Mouse (Mus musculus) heart, adult 2 months (tissue): ENCODE results near the gene Sympk. TPM values are rescaled to one million over a fixed set of nuclear protein-coding genes. Genes with fewer than 3 reads are reported as not detected.

Experiments
- DNase-seq, 2 experiments: peaks; one replicate each; pipeline ENCODE4 v3.0.0; 2021
- H3K27ac ChIP-seq: fragments of 200-600 bp; 2 replicates; pipeline ENCODE4 v1.8.1; 2022
- H3K27me3 ChIP-seq: fragments of 200-500 bp; 2 replicates; pipeline ENCODE4 v1.6.1; 2012; ENCODE audit warnings: mild to moderate bottlenecking, low read length, inconsistent platforms, mixed read lengths; ENCODE audit not compliant: control insufficient read depth, insufficient read depth
- H3K36me3 ChIP-seq: fragments of 200-500 bp; 2 replicates; pipeline ENCODE4 v1.6.1; 2012; ENCODE audit warnings: low read length, inconsistent platforms; ENCODE audit not compliant: control insufficient read depth, insufficient read depth
- H3K4me1 ChIP-seq: fragments of 200-500 bp; 2 replicates; pipeline ENCODE4 v1.6.1; 2011; ENCODE audit warnings: low read length; ENCODE audit not compliant: control insufficient read depth, insufficient read depth
- H3K4me3 ChIP-seq: fragments of 200-600 bp; 2 replicates; pipeline ENCODE4 v1.8.1; 2022
- H3K79me2 ChIP-seq: fragments of 200-500 bp; replicated peaks from 2 replicates; pipeline ENCODE4 v1.6.1; 2012; ENCODE audit warnings: mild to moderate bottlenecking, inconsistent platforms, low read length, moderate library complexity, mixed read lengths; ENCODE audit not compliant: control insufficient read depth, insufficient read depth
- H3K9ac ChIP-seq: fragments of 200-500 bp; 2 replicates; pipeline ENCODE4 v1.6.1; 2012; ENCODE audit warnings: low read depth, mild to moderate bottlenecking, control low read depth, inconsistent platforms, low read length, mixed read lengths
- CTCF ChIP-seq: fragments of 200-600 bp; IDR thresholded peaks from 2 replicates; pipeline ENCODE4 v1.8.1; 2022; ENCODE audit warnings: antibody characterized with exemption, mild to moderate bottlenecking, moderate library complexity
- EP300 ChIP-seq: fragments of 200-500 bp; IDR thresholded peaks from 2 replicates; pipeline ENCODE4 v1.6.1; 2011; ENCODE audit warnings: low read depth, low read length, control low read depth; ENCODE audit not compliant: insufficient read depth
- POLR2A ChIP-seq: fragments of 200-500 bp; IDR thresholded peaks from 2 replicates; pipeline ENCODE4 v1.6.1; 2011; ENCODE audit warnings: mild to moderate bottlenecking, low read depth, low read length, control low read depth; ENCODE audit not compliant: insufficient read depth
- WGBS: fragments of 180-500 bp; shearing (Covaris S2); methylation state at CpG from one replicate; pipeline ENCODE4 v1.1.7; 2018; 5-methylcytosine and 5-hydroxymethylcytosine counted together
- intact Hi-C: fragments of 180-260 bp; cut with DNase I; formaldehyde crosslinking; loops from one replicate; pipeline ENCODE4 v1.15.1; 2025
- polyA plus RNA-seq: library from polyadenylated mRNA; depleted of rRNA; stranded (reverse); fragments of >200 nt; gene quantifications from 2 replicates; pipeline ENCODE4 v1.2.3, GENCODE M21; 2012
- total RNA-seq, 2 experiments: library from RNA; stranded (reverse); gene quantifications; 2 replicates each; pipeline ENCODE4 v1.2.3; 2021

The Sympk gene
- total and polyA plus RNA-seq, 3 experiments: 61.3 to 99.4 (median 93.2) TPM

DNA sequence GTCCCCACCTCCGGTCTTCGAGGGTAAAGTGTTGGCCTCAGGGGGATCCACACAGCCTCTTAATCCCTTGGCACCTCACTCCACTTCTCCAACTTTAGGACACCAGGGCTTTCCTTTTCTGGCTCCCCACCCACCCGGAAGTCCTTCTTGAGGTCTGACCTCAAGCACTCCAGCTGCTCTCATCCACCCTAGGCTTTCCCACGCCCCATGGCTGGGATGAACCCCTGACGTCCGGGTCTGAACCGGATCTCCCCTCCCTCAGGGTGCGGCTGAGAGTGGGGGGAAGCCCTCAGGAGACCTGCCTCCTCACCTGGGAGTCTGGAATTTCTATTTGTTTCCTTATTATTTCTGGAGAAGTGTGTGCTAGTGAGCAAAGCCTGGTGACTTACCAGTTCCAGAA, 3.1 kb upstream of the Sympk start:
- H3K4me1 ChIP-seq: peaks cover 2% of the 10 kb centered on the region; the same call in 1 of the 2 replicates
- no peak overlapping the region for H3K9ac ChIP-seq
- intact Hi-C loops: no loop called here
- no peak overlapping the region for H3K4me3 ChIP-seq
- no peak overlapping the region for H3K27ac ChIP-seq
- no peak for DNase-seq
- peaks cover 3% of the 10 kb centered on the region for H3K79me2 ChIP-seq
- 12% methylated on average over 8 of the region's 8 CpGs for WGBS
- TF ChIP-seq EP300 (no peak), CTCF (no peak), POLR2A (no peak)
- peaks cover 6% of the 10 kb centered on the region; the same call in 1 of the 2 replicates for H3K27me3 ChIP-seq
- no peaks in the 10 kb centered on the region for H3K36me3 ChIP-seq

GRCm38 (mm10) chr7:19022189-19022958, 1.8 kb upstream of the Sympk start:
- H3K36me3 ChIP-seq: no peaks in the 10 kb centered on the region
- peaks cover 3% of the 10 kb centered on the region for H3K79me2 ChIP-seq
- TF ChIP-seq POLR2A: no peak
- no peak for TF ChIP-seq EP300
- no peak for TF ChIP-seq CTCF
- peaks cover 2% of the 10 kb centered on the region; the same call in 1 of the 2 replicates for H3K4me1 ChIP-seq
- no peak overlapping the region for H3K27ac ChIP-seq
- peaks cover 6% of the 10 kb centered on the region; the same call in 1 of the 2 replicates for H3K27me3 ChIP-seq
- no peak for DNase-seq
- intact Hi-C loops: loop anchor here (2.0 kb wide), 1 partner anchor 16 kb away; no protein-coding TSS in a partner anchor
- WGBS: 43% methylated on average over 18 of the region's 18 CpGs
- no peak overlapping the region for H3K9ac ChIP-seq
- no peak overlapping the region for H3K4me3 ChIP-seq

DNA sequence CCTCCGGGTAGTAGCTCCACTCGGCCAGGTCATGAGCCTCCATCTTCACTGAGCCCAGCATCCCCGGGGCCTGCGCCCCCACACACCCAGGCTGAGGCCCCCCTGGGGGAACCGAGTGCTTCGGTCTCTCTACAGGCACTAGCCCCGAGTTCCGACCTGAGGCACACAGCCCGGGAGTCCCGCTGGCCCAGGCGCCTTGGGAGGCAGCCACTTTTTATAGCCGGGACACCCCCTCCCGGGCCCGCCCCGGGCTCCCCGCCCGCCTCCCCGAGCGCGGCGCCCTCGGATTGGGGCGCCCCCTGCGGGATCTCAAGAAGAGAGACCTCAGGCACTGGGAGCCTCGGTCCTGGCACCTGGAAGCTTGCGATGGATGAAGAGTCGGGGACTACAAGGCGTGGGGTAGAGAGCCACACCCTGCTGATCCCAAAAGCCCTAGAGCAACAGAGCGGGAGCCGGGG, 791 bp upstream of the Sympk start, which contains the start of gene Foxa3:
Foxa3 (minus strand) TSS at position 182 of the 458 bp plus-strand sequence.
- 5% methylated on average over 30 of the region's 30 CpGs for WGBS
- H3K27ac ChIP-seq: peak within 1 kb of the TSS; percentile 78
- intact Hi-C loops: loop anchor here (2.0 kb wide), 1 partner anchor 17 kb away; no protein-coding TSS in a partner anchor

DNA sequence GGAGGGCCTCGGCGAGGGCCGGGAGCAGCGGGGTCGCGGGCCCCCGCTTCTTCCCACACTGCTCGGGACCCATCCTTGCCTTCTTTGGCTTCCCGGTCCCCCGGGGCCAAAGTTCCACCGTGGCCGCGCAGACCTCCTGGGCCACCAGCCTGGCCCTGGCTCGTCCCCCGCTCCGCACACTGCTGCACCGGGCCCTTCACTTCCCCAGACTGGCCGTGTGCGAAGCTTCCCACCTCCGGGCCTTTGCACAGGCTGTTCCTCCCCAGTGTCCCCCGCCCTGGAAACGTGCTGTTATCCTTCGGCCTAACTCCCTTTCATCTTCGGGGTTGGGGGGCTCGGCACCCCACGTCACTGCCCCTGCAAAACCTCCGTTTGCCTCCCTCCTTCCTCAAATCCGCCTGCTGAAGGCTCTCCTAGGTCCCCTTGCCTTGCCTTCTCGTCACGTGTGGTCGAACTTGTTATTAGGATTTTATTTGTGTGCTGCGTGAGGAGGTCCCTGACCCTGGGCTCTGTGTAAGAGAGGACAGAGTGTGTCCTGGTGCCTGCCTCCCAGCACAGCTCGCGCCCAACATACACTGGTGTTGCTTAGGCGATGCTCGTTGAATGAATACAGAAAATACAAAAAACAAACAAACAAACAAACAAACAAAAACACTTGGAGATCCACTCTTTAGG, 541 bp downstream of the Sympk start:
- intact Hi-C loops: loop anchor here (2.0 kb wide), 1 partner anchor 96 kb away; no protein-coding TSS in a partner anchor
- H3K9ac ChIP-seq: peak overlapping the region; percentile 87
- H3K27me3 ChIP-seq: peaks cover 6% of the 10 kb centered on the region; the same call in 1 of the 2 replicates
- no peaks in the 10 kb centered on the region for H3K36me3 ChIP-seq
- peak overlapping the region; percentile 78 for H3K27ac ChIP-seq
- peaks cover 3% of the 10 kb centered on the region for H3K79me2 ChIP-seq
- TF ChIP-seq CTCF (no peak), EP300 (no peak), POLR2A (no peak)
- no peak for DNase-seq
- H3K4me3 ChIP-seq: peak overlapping the region; percentile 64
- H3K4me1 ChIP-seq: peaks cover 2% of the 10 kb centered on the region; the same call in 1 of the 2 replicates
- WGBS: 1% methylated on average over 26 of the region's 36 CpGs

More for the DNA sequence above, 791 bp upstream of the Sympk start, which contains the start of gene Foxa3:
- peak within 1 kb of the TSS; percentile 87 for H3K9ac ChIP-seq
- peaks cover 6% of the 10 kb centered on the region; the same call in 1 of the 2 replicates for H3K27me3 ChIP-seq
- H3K36me3 ChIP-seq: no peaks in the 10 kb centered on the region
- TF ChIP-seq CTCF (peak; percentile 67), EP300 (no peak)
- peaks cover 2% of the 10 kb centered on the region; the same call in 1 of the 2 replicates for H3K4me1 ChIP-seq
- H3K79me2 ChIP-seq: peaks cover 3% of the 10 kb centered on the region
- DNase-seq: peak; percentile 62 to 67
- peak within 1 kb of the TSS; percentile 64 for H3K4me3 ChIP-seq

- no peaks in the 10 kb centered on the region for H3K36me3 ChIP-seq
- no peak overlapping the region for H3K4me3 ChIP-seq
- no peak overlapping the region for H3K27ac ChIP-seq
- peaks cover 3% of the 10 kb centered on the region for H3K79me2 ChIP-seq
- intact Hi-C loops: no loop called here
- H3K9ac ChIP-seq: no peak overlapping the region
- peaks cover 2% of the 10 kb centered on the region; the same call in 1 of the 2 replicates for H3K4me1 ChIP-seq
- no peak for DNase-seq
- H3K27me3 ChIP-seq: peaks cover 2% of the 10 kb centered on the region; the same call in 1 of the 2 replicates
- no peak for TF ChIP-seq CTCF
- TF ChIP-seq POLR2A: no peak
- TF ChIP-seq EP300: no peak
Measured at GRCm38 (mm10) chr7:19028067-19028466, 3.9 kb downstream of the Sympk start.
